Mouse (Mus musculus) forebrain, embryonic 16.5 days (tissue): ENCODE measurements around the gene Abcc4. TPM values are rescaled to one million over a fixed set of nuclear protein-coding genes. Genes with fewer than 3 reads are reported as not detected.

Experiments used
- ATAC-seq: fragments of 200-750 bp; cut with Nextera tagmentation; 2 replicates; pipeline ENCODE4 v1.8.0; 2017; ENCODE audit warnings: mild to moderate bottlenecking, moderate library complexity
- H3K27ac ChIP-seq: fragments of 300-500 bp; sonication (generic); 2 replicates; pipeline ENCODE4 v1.5.1; 2014; ENCODE audit warnings: low read length, control low read depth
- H3K27me3 ChIP-seq: fragments of 300-500 bp; sonication (generic); replicated peaks from 2 replicates; pipeline ENCODE4 v1.6.1; 2014; ENCODE audit warnings: low read length; ENCODE audit not compliant: control insufficient read depth, insufficient read depth
- H3K36me3 ChIP-seq: fragments of 300-500 bp; sonication (generic); 2 replicates; pipeline ENCODE4 v1.6.1; 2014; ENCODE audit not compliant: control insufficient read depth, insufficient read depth
- H3K4me1 ChIP-seq: fragments of 300-500 bp; sonication (generic); replicated peaks from 2 replicates; pipeline ENCODE4 v1.6.1; 2014; ENCODE audit warnings: low read length; ENCODE audit not compliant: control insufficient read depth, insufficient read depth
- H3K4me2 ChIP-seq: fragments of 300-500 bp; sonication (generic); 2 replicates; pipeline ENCODE4 v1.6.1; 2014; ENCODE audit warnings: mild to moderate bottlenecking, low read length, control low read depth
- H3K4me3 ChIP-seq: fragments of 300-500 bp; sonication (generic); replicated peaks from 2 replicates; pipeline ENCODE4 v1.5.1; 2014; ENCODE audit warnings: mild to moderate bottlenecking, low read length, control low read depth
- H3K9ac ChIP-seq: fragments of 300-500 bp; sonication (generic); replicated peaks from 2 replicates; pipeline ENCODE4 v1.6.1; 2014; ENCODE audit warnings: low read depth, low read length, control low read depth
- H3K9me3 ChIP-seq: fragments of 300-500 bp; sonication (generic); 2 replicates; pipeline ENCODE4 v1.6.1; 2016; ENCODE audit warnings: low read length; ENCODE audit not compliant: control insufficient read depth
- WGBS: fragments of 180-500 bp; shearing (Covaris S2); extraction: QIAGEN DNeasy Blood & Tissue Kit; methylation state at CpG from one replicate; pipeline ENCODE4 v1.1.7; 2014; 5-methylcytosine and 5-hydroxymethylcytosine counted together
- polyA plus RNA-seq: library from polyadenylated mRNA; unstranded; fragments of >200 nt; fragmentation: Nextera tagmentation; extraction: Ambion mirVana; gene quantifications from 2 replicates; pipeline ENCODE4 v1.2.1, GENCODE M21; 2015

Abcc4 gene
- polyA plus RNA-seq, 1 experiment from 2014 or later: 1.4 TPM

GRCm38 (mm10) chr14:118608816-118609465 is 97.1 kb downstream of the Abcc4 start:
- no peak overlapping the region for H3K9ac ChIP-seq
- no peaks in the 10 kb centered on the region for H3K9me3 ChIP-seq
- H3K4me3 ChIP-seq: no peak overlapping the region
- no peak overlapping the region for H3K27ac ChIP-seq
- H3K4me2 ChIP-seq: no peak overlapping the region; the same call in 1 of the 2 replicates
- peak; percentile 82 for ATAC-seq
- H3K36me3 ChIP-seq: no peaks in the 10 kb centered on the region
- H3K27me3 ChIP-seq: no peaks in the 10 kb centered on the region
- peaks cover 9% of the 10 kb centered on the region; the same call in 1 of the 2 replicates for H3K4me1 ChIP-seq
- WGBS: 19% methylated on average over 16 of the region's 16 CpGs

- H3K4me2 ChIP-seq: no peak overlapping the region
- H3K9ac ChIP-seq: no peak overlapping the region
- no peak for ATAC-seq
- H3K4me3 ChIP-seq: no peak overlapping the region
- no peaks in the 10 kb centered on the region for H3K9me3 ChIP-seq
- H3K4me1 ChIP-seq: peaks cover 9% of the 10 kb centered on the region; the same call in 1 of the 2 replicates
- H3K27me3 ChIP-seq: no peaks in the 10 kb centered on the region
- 91% methylated on average over 7 of the region's 7 CpGs for WGBS
- H3K36me3 ChIP-seq: no peaks in the 10 kb centered on the region
- no peak overlapping the region for H3K27ac ChIP-seq
These were observed 97.7 kb downstream of the Abcc4 start for GRCm38 (mm10) chr14:118608317-118608716.

- Histone ChIP-seq H3K9me3 (no peaks in the 10 kb centered on the region), H3K9ac (no peak overlapping the region), H3K36me3 (no peaks in the 10 kb centered on the region), H3K4me3 (no peak overlapping the region), H3K4me2 (no peak overlapping the region), H3K27me3 (no peaks in the 10 kb centered on the region), H3K4me1 (peaks cover 9% of the 10 kb centered on the region; the same call in 1 of the 2 replicates), H3K27ac (no peak overlapping the region)
- no peak for ATAC-seq
- 88% methylated on average over 9 of the region's 9 CpGs for WGBS
These were observed 99.5 kb downstream of the Abcc4 start for GRCm38 (mm10) chr14:118606476-118606875.

GRCm38 (mm10) chr14:118604903-118605302 is 101.1 kb downstream of the Abcc4 start:
- WGBS: 94% methylated on average over 2 of the region's 2 CpGs
- no peak overlapping the region for H3K9ac ChIP-seq
- no peak overlapping the region for H3K4me2 ChIP-seq
- no peak overlapping the region for H3K4me3 ChIP-seq
- no peak for ATAC-seq
- no peaks in the 10 kb centered on the region for H3K27me3 ChIP-seq
- no peaks in the 10 kb centered on the region for H3K9me3 ChIP-seq
- H3K36me3 ChIP-seq: no peaks in the 10 kb centered on the region
- H3K4me1 ChIP-seq: peaks cover 9% of the 10 kb centered on the region; the same call in 1 of the 2 replicates
- H3K27ac ChIP-seq: no peak overlapping the region

GRCm38 (mm10) chr14:118602031-118602430 is 104.0 kb downstream of the Abcc4 start:
- Histone ChIP-seq H3K4me3 (no peak overlapping the region), H3K27me3 (no peaks in the 10 kb centered on the region), H3K9ac (no peak overlapping the region), H3K36me3 (no peaks in the 10 kb centered on the region), H3K27ac (no peak overlapping the region), H3K4me1 (no peaks in the 10 kb centered on the region), H3K4me2 (no peak overlapping the region), H3K9me3 (no peaks in the 10 kb centered on the region)
- WGBS: 88% methylated on average over 8 of the region's 8 CpGs
- no peak for ATAC-seq

- H3K27me3 ChIP-seq: no peaks in the 10 kb centered on the region
- no peaks in the 10 kb centered on the region for H3K9me3 ChIP-seq
- no peaks in the 10 kb centered on the region for H3K36me3 ChIP-seq
- no peaks in the 10 kb centered on the region for H3K4me1 ChIP-seq
- no peak overlapping the region for H3K9ac ChIP-seq
- ATAC-seq: no peak
- no peak overlapping the region for H3K4me2 ChIP-seq
- WGBS: 41% methylated on average over 6 of the region's 6 CpGs
- no peak overlapping the region for H3K27ac ChIP-seq
- no peak overlapping the region for H3K4me3 ChIP-seq
These were observed 105.3 kb downstream of the Abcc4 start for GRCm38 (mm10) chr14:118600746-118601145.

- H3K36me3 ChIP-seq: no peaks in the 10 kb centered on the region
- H3K9me3 ChIP-seq: no peaks in the 10 kb centered on the region
- H3K4me2 ChIP-seq: no peak overlapping the region
- 97% methylated on average over 3 of the region's 3 CpGs for WGBS
- H3K4me3 ChIP-seq: no peak overlapping the region
- no peaks in the 10 kb centered on the region for H3K27me3 ChIP-seq
- no peak overlapping the region for H3K9ac ChIP-seq
- no peak for ATAC-seq
- H3K4me1 ChIP-seq: no peaks in the 10 kb centered on the region
- H3K27ac ChIP-seq: no peak overlapping the region
These were observed 107.3 kb downstream of the Abcc4 start for GRCm38 (mm10) chr14:118598757-118599156.

GRCm38 (mm10) chr14:118594463-118594862 is 111.6 kb downstream of the Abcc4 start:
- Histone ChIP-seq H3K4me3 (no peak overlapping the region), H3K9ac (no peak overlapping the region), H3K27ac (no peak overlapping the region), H3K27me3 (no peaks in the 10 kb centered on the region), H3K4me2 (no peak overlapping the region), H3K4me1 (peaks cover 9% of the 10 kb centered on the region), H3K9me3 (no peaks in the 10 kb centered on the region), H3K36me3 (no peaks in the 10 kb centered on the region)
- 90% methylated on average over 13 of the region's 13 CpGs for WGBS
- ATAC-seq: no peak

- 47% methylated on average over 20 of the region's 20 CpGs for WGBS
- Histone ChIP-seq H3K4me3 (no peak overlapping the region), H3K27ac (no peak overlapping the region), H3K36me3 (no peaks in the 10 kb centered on the region), H3K9me3 (no peaks in the 10 kb centered on the region), H3K27me3 (no peaks in the 10 kb centered on the region), H3K4me1 (peaks cover 9% of the 10 kb centered on the region), H3K4me2 (no peak overlapping the region), H3K9ac (no peak overlapping the region)
- ATAC-seq: peak; percentile 83
These were observed 114.3 kb downstream of the Abcc4 start for GRCm38 (mm10) chr14:118591477-118592403.
